Mouse (Mus musculus): ENCODE measurements around the gene Kxd1.
A peak's percentile ranks its signal among the peaks of the same experiment; 100 is the strongest.

Kxd1 gene

GRCm38 (mm10) chr8:70492664-70493640 lies 34.8 kb downstream of the Kxd1 start, which contains the start of gene Crlf1:
TSS of gene Crlf1 (plus strand) at chr8:70493158.
- DNase-seq: no peak

- no peak for DNase-seq
Observed at GRCm38 (mm10) chr8:70490880-70491495, 36.8 kb downstream of the Kxd1 start.

GRCm38 (mm10) chr8:70490061-70490879 lies 37.5 kb downstream of the Kxd1 start:
- DNase-seq: peak in 1 of 2 experiments; percentile 15

GRCm38 (mm10) chr8:70489576-70489975 lies 38.2 kb downstream of the Kxd1 start:
- DNase-seq: peak in 1 of 2 experiments; percentile 51

- DNase-seq: no peak
Observed at GRCm38 (mm10) chr8:70488931-70489470, 38.8 kb downstream of the Kxd1 start.

GRCm38 (mm10) chr8:70487993-70488796 lies 39.6 kb downstream of the Kxd1 start:
- DNase-seq: peak; percentile 57 to 70

GRCm38 (mm10) chr8:70486941-70487520 lies 40.7 kb downstream of the Kxd1 start, which contains the start of gene Tmem59l:
TSS of gene Tmem59l (minus strand) at chr8:70487358.
- DNase-seq: no peak

GRCm38 (mm10) chr8:70486191-70486681 lies 41.5 kb downstream of the Kxd1 start:
- no peak for DNase-seq

GRCm38 (mm10) chr8:70482943-70483342 lies 44.8 kb downstream of the Kxd1 start:
- DNase-seq: no peak

GRCm38 (mm10) chr8:70481908-70482307 lies 45.8 kb downstream of the Kxd1 start:
- DNase-seq: no peak

- DNase-seq: peak; percentile 64 to 73
Observed at GRCm38 (mm10) chr8:70477269-70477982, 50.3 kb downstream of the Kxd1 start.

GRCm38 (mm10) chr8:70476333-70477268 lies 51.2 kb downstream of the Kxd1 start, which contains the start of gene Klhl26:
TSS of gene Klhl26 (minus strand) at chr8:70476968.
- peak; percentile 99 for DNase-seq

- no peak for DNase-seq
Observed at GRCm38 (mm10) chr8:70471856-70472255, 55.9 kb downstream of the Kxd1 start.

GRCm38 (mm10) chr8:70469938-70470337 lies 57.8 kb downstream of the Kxd1 start:
- DNase-seq: no peak

GRCm38 (mm10) chr8:70469295-70469916 lies 58.4 kb downstream of the Kxd1 start:
- no peak for DNase-seq

GRCm38 (mm10) chr8:70468733-70469132 lies 59.0 kb downstream of the Kxd1 start:
- DNase-seq: no peak

GRCm38 (mm10) chr8:70467907-70468306 lies 59.8 kb downstream of the Kxd1 start:
- no peak for DNase-seq

- DNase-seq: peak in 1 of 2 experiments; percentile 38
Observed at GRCm38 (mm10) chr8:70467229-70467725, 60.5 kb downstream of the Kxd1 start.

Measured in kidney, postnatal 4 days (tissue).